Mouse (Mus musculus): ENCODE results near the gene Srsx. TPM values are rescaled to one million over a fixed set of nuclear protein-coding genes. Genes with fewer than 3 reads are reported as not detected.
"Not testable (repeated sequence)": the region's sequence is repeated elsewhere in the genome, so short reads cannot be mapped to it uniquely, and the experiment has no call there.

Gene Srsx
- not detected in 2 replicates for polyA plus RNA-seq (2012; rRNA removed)

GRCm38 (mm10) chrX:123222381-123222780 lies at the start of gene Srsx:
Srsx (minus strand) TSS chrX:123222481.
- DNase-seq (ENCODE audit: extremely low spot score in 1 of 2, low spot score in 1 of 2), result not testable (repeated sequence)

GRCm38 (mm10) chrX:123246807-123247206 lies 24.5 kb upstream of the Srsx start, which contains the start of gene Gm17577:
Gm17577 (minus strand) TSS chrX:123246907.
- not testable (repeated sequence) for DNase-seq (ENCODE audit: extremely low spot score in 1 of 2, low spot score in 1 of 2)

Other genes starting within 250 kb of the Srsx start
- gene Gm17521, start 192.8 kb downstream of the Srsx start, polyA plus RNA-seq (2012; rRNA removed), result not detected in 2 replicates
- gene Cldn34c1, start 119.0 kb downstream of the Srsx start, polyA plus RNA-seq (2012; rRNA removed), result 6.5 and 7.5 TPM in 2 replicates
- gene Gm17577, start 24.4 kb upstream of the Srsx start, polyA plus RNA-seq (2012; rRNA removed), result not detected in 2 replicates